Comparison of ENCODE assay signal across 10 mouse cellular contexts in genomic region chr8:10663770-10664470, GRCm38 (mm10).
A peak's percentile ranks its signal among the peaks of the same experiment; 100 is the strongest.
DNase-seq lines count a peak whose midpoint lies in the region; ATAC-seq and TF ChIP-seq lines count a peak whose summit lies in the region.
"Had no signal": no experiment of that assay in that cellular context is flagged by ENCODE, and none has a peak within 500 bp of the region (broad histone marks: within the 10 kb centered on the region; RNA-seq: fewer than 3 reads in every experiment).

No protein-coding gene starts in this region.

- H3K27ac ChIP-seq in neural tube, embryonic 13.5 days (replicated peaks): no peak overlapping the region
- H3K27ac ChIP-seq in limb, embryonic 10.5 days: no peak overlapping the region

- no peak overlapping the region for H3K4me2 ChIP-seq in neural tube, embryonic 13.5 days

- DNase-seq in layer of hippocampus, adult 9-11 months: peak; percentile 34
- DNase-seq in layer of hippocampus, adult 18-20 months (ENCODE audit: low spot score in 2 of 2): no peak
- peak; percentile 80 for DNase-seq in brain, embryonic 14.5 days (ENCODE audit: low read depth)
- no peak for DNase-seq in kidney, adult 9 months
- no peak for DNase-seq in urinary bladder, postnatal 36 days (ENCODE audit: low spot score in 2 of 2)
- DNase-seq in limb, embryonic 10.5 days (ENCODE audit: low spot score): no peak

- H3K9ac ChIP-seq in neural tube, embryonic 13.5 days: no peak overlapping the region

- H3K27me3 ChIP-seq in neural tube, embryonic 13.5 days: no peaks in the 10 kb centered on the region
- peaks cover 6% of the 10 kb centered on the region; the same call in 1 of the 2 replicates for H3K27me3 ChIP-seq in limb, embryonic 10.5 days (ENCODE audit: low read depth, poor library complexity, severe bottlenecking)
- H3K27me3 ChIP-seq: CH12.LX had no signal

- ATAC-seq in hematopoietic stem cell, adult 5-6 weeks (replicated peaks in 1 of 2; ENCODE audit: insufficient read depth in 1 of 2, low FRiP score in 2 of 2, low TSS enrichment in 1 of 2, low read depth in 1 of 2, poor library complexity in 2 of 2, severe bottlenecking in 2 of 2): peak; percentile 49 to 68
- 0 out of 2 replicates have a peak, but pooled peaks have one; percentile 28 for ATAC-seq in neural tube, embryonic 13.5 days (ENCODE audit: low read depth)
- ATAC-seq: intestine, embryonic 16.5 days had no signal

- H3K36me3 ChIP-seq in neural tube, embryonic 13.5 days: no peaks in the 10 kb centered on the region
- no peaks in the 10 kb centered on the region for H3K36me3 ChIP-seq in limb, embryonic 10.5 days

- no peak for TF ChIP-seq POLR2A in brain, embryonic 14.5 days (IDR thresholded peaks at IDR 0.05; ENCODE audit: borderline replicate concordance, extremely low read depth, insufficient read depth, insufficient read length, poor library complexity, severe bottlenecking)

- no peak overlapping the region for H3K4me3 ChIP-seq in neural tube, embryonic 13.5 days
- no peak overlapping the region for H3K4me3 ChIP-seq in limb, embryonic 10.5 days

- no peaks in the 10 kb centered on the region for H3K9me3 ChIP-seq in neural tube, embryonic 13.5 days
- H3K9me3 ChIP-seq in limb, embryonic 10.5 days (replicated peaks): no peaks in the 10 kb centered on the region

- TF ChIP-seq CTCF in brain, embryonic 14.5 days (IDR thresholded peaks at IDR 0.05; ENCODE audit: borderline replicate concordance, extremely low read depth, insufficient read depth, insufficient read length): no peak

- H3K4me1 ChIP-seq in neural tube, embryonic 13.5 days (replicated peaks): peaks cover 33% of the 10 kb centered on the region
- H3K4me1 ChIP-seq in limb, embryonic 10.5 days: peaks cover 25% of the 10 kb centered on the region

- 11% methylated on average over 8 of the region's 8 CpGs for WGBS in neural tube, embryonic 13.5 days
- 21% methylated on average over 8 of the region's 8 CpGs for WGBS in limb, embryonic 10.5 days

Comparison
In these comparisons a context has a peak if more than half of its experiments do, and no peak if none do; other contexts are left out.
1. DNase-seq: peak in layer of hippocampus, adult 9-11 months (single experiment) and brain, embryonic 14.5 days (single experiment); none in layer of hippocampus, adult 18-20 months (0 of 2), kidney, adult 9 months (single experiment), urinary bladder, postnatal 36 days (0 of 2) and limb, embryonic 10.5 days (single experiment).